Mouse (Mus musculus) mesoderm, embryonic 11.5 days (tissue): ENCODE measurements at regions not wholly inside any gene's neighbourhood (a gene's known extent, or its start where the extent isn't known, plus 50 kb on each side); places are given as distances from the start of the nearest gene placed in this dataset.

Experiments
- DNase-seq: peaks from one replicate; pipeline ENCODE4 v3.0.0-alpha.2; 2012; ENCODE audit warnings: low read depth, low spot score

DNA sequence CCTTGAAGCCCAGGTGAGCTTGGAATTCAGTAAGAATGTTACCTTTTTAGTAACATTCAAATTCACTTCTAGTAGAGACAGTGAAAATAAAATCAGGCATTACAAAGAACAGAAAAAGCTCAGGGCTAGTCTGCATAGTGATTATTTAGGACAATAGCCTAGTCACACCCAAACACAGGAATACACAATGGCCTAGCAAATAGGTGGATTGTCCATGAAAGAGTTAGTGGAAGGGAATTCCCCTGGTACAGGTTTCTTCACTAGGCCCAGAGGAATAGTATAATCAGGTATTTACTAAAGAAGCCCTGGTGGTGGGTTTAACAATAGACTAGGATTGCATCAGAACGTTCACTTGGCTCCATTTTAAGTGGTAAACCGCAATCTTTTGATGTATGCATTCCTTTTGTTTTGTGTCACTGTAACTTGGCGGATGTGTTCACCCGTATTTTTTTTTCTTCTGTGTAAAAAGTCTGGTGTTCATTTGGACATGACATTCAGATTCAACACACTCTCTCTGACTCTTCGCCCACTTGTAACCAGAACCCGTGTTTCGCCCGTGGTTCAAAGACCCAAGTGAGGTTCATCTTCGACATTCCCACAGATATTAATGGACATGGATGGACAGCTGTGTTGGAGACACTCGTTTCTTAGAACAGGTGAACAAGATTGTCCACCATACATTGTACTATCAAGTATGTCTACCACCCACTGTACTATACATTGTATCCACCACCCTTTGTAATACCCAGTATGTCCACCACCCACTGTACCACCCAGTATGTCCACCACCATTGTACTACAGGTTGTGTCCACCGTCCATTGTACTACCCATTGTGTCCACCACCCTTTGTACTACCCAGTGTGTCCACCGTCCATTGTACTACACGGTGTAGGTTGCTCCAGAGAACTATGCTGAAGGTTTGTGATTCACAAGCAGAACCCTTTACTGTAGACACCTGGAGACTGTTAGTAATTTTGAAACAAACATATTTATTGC lies 146.9 kb upstream of the Negr1 start:
- DNase-seq: no peak

DNA sequence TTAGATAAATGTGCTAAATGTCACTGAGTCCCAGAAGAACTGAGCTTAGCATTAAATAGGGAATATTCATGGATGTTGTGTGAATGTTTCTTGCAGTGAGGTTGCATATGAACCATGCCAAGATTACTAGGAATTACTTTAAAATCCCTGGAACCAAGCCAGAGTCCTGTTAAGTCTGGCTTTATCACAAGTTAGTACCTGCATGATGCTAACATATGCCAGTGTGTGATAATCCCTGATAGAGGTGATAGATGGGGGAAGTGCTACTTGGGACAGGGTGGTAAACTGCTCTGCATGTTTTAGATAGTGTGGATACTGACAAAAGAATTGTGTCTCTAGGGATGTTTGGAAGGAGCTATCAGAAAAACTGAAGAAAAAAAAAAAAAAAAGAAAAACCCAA lies 143.5 kb upstream of the Negr1 start:
- DNase-seq: no peak

DNA sequence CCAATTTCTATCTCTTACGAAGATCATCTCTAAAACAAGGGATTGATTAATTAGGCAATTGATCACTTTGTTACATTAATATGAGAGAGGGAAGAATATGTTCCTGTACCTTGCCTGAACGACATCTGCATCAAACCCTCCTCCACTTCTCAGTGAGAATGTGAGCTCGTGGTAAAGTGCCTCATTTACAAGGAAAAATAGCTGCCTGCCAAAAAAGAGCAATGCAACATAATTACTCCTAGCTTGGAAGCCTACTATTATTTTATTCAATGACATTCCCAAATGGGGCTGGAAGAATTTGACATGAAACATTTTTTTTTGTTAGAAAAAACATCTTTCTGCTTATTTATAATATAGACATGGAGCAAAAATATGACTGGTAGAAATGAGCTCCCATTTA lies 138.5 kb upstream of the Negr1 start:
- no peak for DNase-seq

- no peak for DNase-seq
Measured at GRCm38 (mm10) chr3:156455042-156455441, 106.6 kb upstream of the Negr1 start.

- DNase-seq: no peak
Measured at GRCm38 (mm10) chr3:156463299-156463698, 98.3 kb upstream of the Negr1 start.

- DNase-seq: no peak
Measured at GRCm38 (mm10) chr3:156465601-156466000, 96.0 kb upstream of the Negr1 start.

- DNase-seq: no peak
Measured at GRCm38 (mm10) chr3:156472665-156473064, 88.9 kb upstream of the Negr1 start.
